Mouse (Mus musculus) lung, adult 2 months (tissue): Measurements from ENCODE around the gene Spop.

ENCODE experiments used
- CTCF ChIP-seq: fragments of 200-500 bp; IDR thresholded peaks from 2 replicates; pipeline ENCODE4 v1.5.1; 2011; ENCODE audit warnings: mild to moderate bottlenecking, low read length, control low read depth; ENCODE audit not compliant: insufficient read depth
- POLR2A ChIP-seq: fragments of 200-500 bp; IDR thresholded peaks from 2 replicates; pipeline ENCODE4 v1.6.1; 2011; ENCODE audit warnings: low read depth, mild to moderate bottlenecking, control low read depth, low read length, borderline replicate concordance; ENCODE audit errors: extremely low read depth

DNA sequence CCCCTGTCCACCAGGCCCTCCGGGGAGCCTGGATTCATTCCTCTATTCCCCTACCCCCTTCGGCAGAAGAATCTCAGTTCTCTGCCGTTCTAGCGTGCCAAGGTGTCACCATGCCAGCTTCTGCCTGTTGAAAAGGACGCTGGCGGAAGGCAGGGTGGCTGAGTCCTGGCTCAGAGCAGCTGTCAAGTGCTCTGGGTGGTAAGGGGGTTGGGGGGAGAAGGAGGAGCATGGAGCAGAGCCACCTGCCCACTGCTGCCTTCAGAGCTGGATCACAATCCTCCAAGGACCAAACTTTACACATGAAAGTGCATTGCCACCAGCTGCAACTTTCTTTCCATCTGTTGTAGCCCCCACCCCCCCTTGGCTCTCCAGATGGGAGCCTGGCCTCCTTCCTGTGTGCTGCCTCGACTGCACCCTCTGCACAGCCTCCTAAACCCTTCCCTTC, 21.6 kb upstream of the Spop start:
- TF ChIP-seq CTCF (no peak), POLR2A (no peak)
